ENCODE assay signal across 32 mouse cellular contexts in the genomic region with DNA sequence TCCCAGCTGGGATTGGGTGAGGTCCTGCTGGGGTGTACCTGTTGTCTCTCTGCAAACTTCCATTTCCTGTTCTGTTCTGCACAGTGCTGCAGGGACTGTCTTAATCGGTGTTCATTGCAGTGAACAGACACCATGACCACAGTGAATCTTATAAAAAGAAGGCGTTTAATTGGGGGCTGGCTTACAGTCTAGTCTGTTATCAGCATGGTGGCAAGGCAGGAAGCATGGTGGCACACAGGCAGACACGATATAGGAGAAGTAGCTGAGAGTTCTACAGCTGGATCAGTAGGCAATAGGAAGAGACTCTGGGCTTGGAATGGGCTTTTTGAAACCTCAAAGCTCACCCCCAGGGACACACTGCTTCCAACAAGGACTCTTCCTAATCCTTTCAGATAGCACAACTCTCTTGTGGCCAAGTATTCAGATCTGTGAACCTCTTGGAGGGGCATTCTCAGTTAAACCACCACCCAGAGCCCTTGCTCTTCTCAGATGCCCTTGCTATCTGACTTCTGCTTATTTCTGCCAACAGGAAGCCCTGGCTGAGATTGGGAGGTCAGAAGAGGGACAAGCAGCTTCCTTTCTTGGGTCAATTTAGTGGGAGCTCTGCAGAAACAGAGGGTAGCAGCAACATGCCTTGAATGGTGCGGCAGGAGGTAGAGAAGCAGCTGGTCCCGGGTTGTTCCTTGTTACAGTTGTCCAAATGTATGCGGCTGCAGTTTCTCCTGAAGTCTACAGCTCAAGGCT. TPM values are rescaled to one million over a fixed set of nuclear protein-coding genes. Genes with fewer than 3 reads are reported as not detected.
A peak's percentile ranks its signal among the peaks of the same experiment; 100 is the strongest.
DNase-seq lines count a peak whose midpoint lies in the region; ATAC-seq and TF ChIP-seq lines count a peak whose summit lies in the region.
"Had no signal": no experiment of that assay in that cellular context is flagged by ENCODE, and none has a peak within 500 bp of the region (broad histone marks: within the 10 kb centered on the region; RNA-seq: fewer than 3 reads in every experiment).

No protein-coding gene starts in this region.

- H3K9ac ChIP-seq in MEL (ENCODE audit: control insufficient read depth, low read depth, low read length, poor library complexity, severe bottlenecking) = no peak overlapping the region
- H3K9ac ChIP-seq in liver, embryonic 11.5 days (ENCODE audit: low read depth, low read length) = no peak overlapping the region
- H3K9ac ChIP-seq: embryonic facial prominence, embryonic 13.5 days; forebrain, embryonic 12.5 days; forebrain, embryonic 15.5 days; heart, embryonic 12.5 days; heart, embryonic 15.5 days; hindbrain, embryonic 12.5 days; hindbrain, embryonic 15.5 days had no signal

- WGBS in macrophage (ENCODE audit: missing documents) = 3% methylated on average over 6 of the region's 6 CpGs
- WGBS in liver, embryonic 11.5 days = 67% methylated on average over 6 of the region's 6 CpGs

- no peaks in the 10 kb centered on the region for H3K4me1 ChIP-seq in MEL (ENCODE audit: control insufficient read depth in 1 of 2, insufficient read depth in 2 of 2, low read length in 2 of 2)
- H3K4me1 ChIP-seq in liver, embryonic 11.5 days (replicated peaks; ENCODE audit: control insufficient read depth, insufficient read depth, low read length) = no peaks in the 10 kb centered on the region
- H3K4me1 ChIP-seq: embryonic facial prominence, embryonic 10.5 days; embryonic facial prominence, embryonic 13.5 days; forebrain, embryonic 12.5 days; forebrain, embryonic 15.5 days; heart, embryonic 15.5 days; hindbrain, embryonic 12.5 days; hindbrain, embryonic 15.5 days had no signal

- DNase-seq in MEL (ENCODE audit: low read depth, low spot score) (peak; percentile 23), MEL-GATA-1-ER (ENCODE audit: extremely low read depth, low read depth) (peak; percentile 21)
- DNase-seq in gastrocnemius, adult 8-10 months (ENCODE audit: low spot score in 2 of 2) = no peak
- DNase-seq in cerebellum, adult 11-12 months = no peak
- DNase-seq in liver, embryonic 11.5 days (ENCODE audit: low spot score) = no peak
- DNase-seq in urinary bladder, postnatal 14 days (ENCODE audit: low spot score) = no peak
- DNase-seq: adrenal gland, postnatal 10 days; adrenal gland, postnatal 36 days; cerebellum, adult 18-20 months; cerebellum, adult 9-10 months; cerebellum, postnatal 14 days; gastrocnemius, postnatal 10 days; gastrocnemius, postnatal 36 days; heart, postnatal 10 days; heart, postnatal 36 days had no signal

- no peak for TF ChIP-seq POLR2A in MEL (IDR thresholded peaks at IDR 0.05; ENCODE audit: control insufficient read depth in 1 of 2, insufficient read depth in 1 of 2, low read depth in 1 of 2, low read length in 2 of 2, poor library complexity in 1 of 2)

- TF ChIP-seq RAD21 in MEL (IDR thresholded peaks at IDR 0.05; ENCODE audit: low read depth, low read length) = no peak

- no peaks in the 10 kb centered on the region for H3K9me3 ChIP-seq in MEL (replicated peaks; ENCODE audit: insufficient read depth, low read length)
- H3K9me3 ChIP-seq in liver, embryonic 11.5 days (ENCODE audit: control insufficient read depth, low read length) = no peaks in the 10 kb centered on the region
- H3K9me3 ChIP-seq: embryonic facial prominence, embryonic 10.5 days; embryonic facial prominence, embryonic 13.5 days; forebrain, embryonic 12.5 days; forebrain, embryonic 15.5 days; heart, embryonic 15.5 days; hindbrain, embryonic 12.5 days; hindbrain, embryonic 15.5 days had no signal

- H3K79me2 ChIP-seq in MEL (ENCODE audit: control insufficient read depth, insufficient read depth, low read length, poor library complexity) = no peaks in the 10 kb centered on the region
- H3K79me2 ChIP-seq in macrophage (ENCODE audit: inconsistent target) = no peaks in the 10 kb centered on the region

- no peak for TF ChIP-seq EP300 in MEL (IDR thresholded peaks at IDR 0.05; ENCODE audit: low read depth in 1 of 2, low read length in 2 of 2)

- peak; percentile 89 for ATAC-seq in common myeloid progenitor, adult 5-6 weeks (replicated peaks; ENCODE audit: low read depth, poor library complexity, severe bottlenecking)
- no peak for ATAC-seq in liver, embryonic 11.5 days (replicated peaks; ENCODE audit: low FRiP score)
- ATAC-seq: CD4-positive, CD25-positive, alpha-beta regulatory T cell, adult 4 months; forebrain, embryonic 15.5 days; Patski had no signal

- H3K4me2 ChIP-seq in liver, embryonic 11.5 days = no peak overlapping the region
- H3K4me2 ChIP-seq: embryonic facial prominence, embryonic 13.5 days; forebrain, embryonic 12.5 days; forebrain, embryonic 15.5 days; heart, embryonic 12.5 days; heart, embryonic 15.5 days; hindbrain, embryonic 12.5 days; hindbrain, embryonic 15.5 days had no signal

- no peaks in the 10 kb centered on the region for H3K27me3 ChIP-seq in MEL (ENCODE audit: control insufficient read depth in 1 of 2, insufficient read depth in 2 of 2, low read length in 2 of 2)
- no peaks in the 10 kb centered on the region for H3K27me3 ChIP-seq in liver, embryonic 11.5 days (replicated peaks; ENCODE audit: control insufficient read depth, insufficient read depth, low read length)
- H3K27me3 ChIP-seq: embryonic facial prominence, embryonic 13.5 days; forebrain, embryonic 12.5 days; forebrain, embryonic 15.5 days; heart, embryonic 12.5 days; heart, embryonic 15.5 days; hindbrain, embryonic 12.5 days; hindbrain, embryonic 15.5 days had no signal

- H3K4me3 ChIP-seq in MEL (ENCODE audit: control insufficient read depth in 1 of 2, insufficient read depth in 1 of 2, low read depth in 2 of 2, low read length in 2 of 2) (no peak overlapping the region), macrophage (ENCODE audit: inconsistent target) (no peak overlapping the region)
- H3K4me3 ChIP-seq in liver, embryonic 11.5 days (ENCODE audit: low read depth, low read length) = no peak overlapping the region
- H3K4me3 ChIP-seq: embryonic facial prominence, embryonic 10.5 days; embryonic facial prominence, embryonic 13.5 days; erythroblast, embryonic 14.5 days; forebrain, embryonic 12.5 days; forebrain, embryonic 15.5 days; heart, embryonic 12.5 days; heart, embryonic 15.5 days; hindbrain, embryonic 12.5 days; hindbrain, embryonic 15.5 days had no signal

- no peak for TF ChIP-seq CTCF in MEL (IDR thresholded peaks at IDR 0.05 in 2 of 3, conservative IDR thresholded peaks at IDR 0.05 in 1 of 3; ENCODE audit: control insufficient read depth in 1 of 3, insufficient read depth in 1 of 3, low read depth in 2 of 3, low read length in 3 of 3, poor library complexity in 1 of 3, severe bottlenecking in 1 of 3)

- no peaks in the 10 kb centered on the region for H3K36me3 ChIP-seq in MEL (ENCODE audit: control insufficient read depth in 1 of 2, insufficient read depth in 2 of 2, low read length in 2 of 2)
- H3K36me3 ChIP-seq in macrophage (ENCODE audit: inconsistent target) = no peaks in the 10 kb centered on the region
- H3K36me3 ChIP-seq in liver, embryonic 11.5 days (ENCODE audit: control insufficient read depth, insufficient read depth, low read length) = no peaks in the 10 kb centered on the region
- H3K36me3 ChIP-seq: embryonic facial prominence, embryonic 10.5 days; embryonic facial prominence, embryonic 13.5 days; forebrain, embryonic 12.5 days; forebrain, embryonic 15.5 days; heart, embryonic 12.5 days; heart, embryonic 15.5 days; hindbrain, embryonic 12.5 days; hindbrain, embryonic 15.5 days had no signal

- no peak overlapping the region for H3K27ac ChIP-seq in MEL (ENCODE audit: control insufficient read depth, low read depth, low read length)
- H3K27ac ChIP-seq in macrophage = peak overlapping the region; percentile 40
- no peak overlapping the region for H3K27ac ChIP-seq in liver, embryonic 11.5 days (ENCODE audit: low read depth, low read length)
- H3K27ac ChIP-seq: embryonic facial prominence, embryonic 10.5 days; embryonic facial prominence, embryonic 13.5 days; forebrain, embryonic 12.5 days; forebrain, embryonic 15.5 days; heart, embryonic 15.5 days; hindbrain, embryonic 12.5 days; hindbrain, embryonic 15.5 days had no signal

RNA-seq across cellular contexts. Expression of gene Zap70, which starts 7.5 kb away (rescaled TPM):
- total RNA-seq in MEL (2012; rRNA removed) = not detected in 2 replicates
- polyA plus RNA-seq in MEL (2012; ENCODE audit: insufficient read depth in 1 of 2, insufficient read length in 2 of 2, low read depth in 1 of 2, low replicate concordance in 2 of 2, missing spikeins in 1 of 2) = not detected
- total RNA-seq in common myeloid progenitor, adult 5-6 weeks (2017) = 1.0 TPM in 1 of 2 replicates, not detected in the other
- total RNA-seq in macrophage (2018; cell fraction: chromatin; rRNA removed) = 1 to 10 TPM in 6 of 26 experiments, under 1 TPM in 6, not detected in 14; 0.29 to 1.8 (median 0.94) TPM
- total RNA-seq in macrophage (2018; cell fraction: cytosol; rRNA removed) = under 1 TPM in 2 of 26 experiments, not detected in 24; 0.07 to 0.12 TPM
- 1 to 10 TPM in 2 of 26 experiments, under 1 TPM in 6, not detected in 18; 0.35 to 1.3 (median 0.88) TPM for total RNA-seq in macrophage (2018; cell fraction: nucleus; rRNA removed)
- not detected in 3 replicates for polyA plus RNA-seq in macrophage (2018)
- under 1 TPM in 2 of 4 experiments, not detected in 2; 0.27 to 0.31 TPM for total RNA-seq in gastrocnemius, adult 8-10 months (2022)
- 0.16 and 0.19 TPM in 2 replicates for polyA plus RNA-seq in liver, embryonic 11.5 days (2014; fragmentation: Nextera tagmentation; extraction: Ambion mirVana)
- polyA plus RNA-seq: C2C12; erythroblast, embryonic 14.5 days had no signal

RNA-seq across cellular contexts. Expression of gene Actr1b, which starts 39.9 kb away (rescaled TPM):
- total RNA-seq in MEL (2012; rRNA removed) = 71.0 and 86.1 TPM in 2 replicates
- polyA plus RNA-seq in MEL (2012; ENCODE audit: insufficient read depth in 1 of 2, insufficient read length in 2 of 2, low read depth in 1 of 2, low replicate concordance in 2 of 2, missing spikeins in 1 of 2) = 100 to 1,000 TPM in 1 of 2 experiments, not detected in 1; 106 TPM
- total RNA-seq in common myeloid progenitor, adult 5-6 weeks (2017) = 40.1 and 42.2 TPM in 2 replicates
- total RNA-seq in macrophage (2018; cell fraction: chromatin; rRNA removed) = 100 to 1,000 TPM in 13 of 26 experiments, 10 to 100 TPM in 13; 50.2 to 276 (median 92.4) TPM
- 10 to 100 TPM; 19.3 to 65.5 (median 35.3) TPM for total RNA-seq in macrophage (2018; cell fraction: cytosol; rRNA removed)
- 100 to 1,000 TPM in 11 of 26 experiments, 10 to 100 TPM in 15; 27.8 to 176 (median 73.1) TPM for total RNA-seq in macrophage (2018; cell fraction: nucleus; rRNA removed)
- polyA plus RNA-seq in macrophage (2018) = 43.0 to 46.2 TPM (median 44.1 TPM) in 3 replicates
- total RNA-seq in gastrocnemius, adult 8-10 months (2022) = 100 to 1,000 TPM; 141 to 162 (median 147) TPM
- 74.1 and 81.0 TPM in 2 replicates for polyA plus RNA-seq in liver, embryonic 11.5 days (2014; fragmentation: Nextera tagmentation; extraction: Ambion mirVana)

RNA-seq across cellular contexts. Expression of gene 4933424G06Rik, which starts 44.2 kb away (rescaled TPM):
- not detected in 2 replicates for total RNA-seq in MEL (2012; rRNA removed)
- polyA plus RNA-seq in MEL (2012; ENCODE audit: insufficient read depth in 1 of 2, insufficient read length in 2 of 2, low read depth in 1 of 2, low replicate concordance in 2 of 2, missing spikeins in 1 of 2) = not detected
- not detected in 2 replicates for total RNA-seq in common myeloid progenitor, adult 5-6 weeks (2017)
- 10 to 100 TPM in 2 of 26 experiments, 1 to 10 TPM in 11, under 1 TPM in 1, not detected in 12; 0.92 to 14.1 (median 4.0) TPM for total RNA-seq in macrophage (2018; cell fraction: chromatin; rRNA removed)
- under 1 TPM in 11 of 26 experiments, not detected in 15; 0.09 to 0.43 (median 0.23) TPM for total RNA-seq in macrophage (2018; cell fraction: cytosol; rRNA removed)
- total RNA-seq in macrophage (2018; cell fraction: nucleus; rRNA removed) = 1 to 10 TPM in 12 of 26 experiments, under 1 TPM in 1, not detected in 13; 0.89 to 9.8 (median 4.0) TPM
- not detected in 3 replicates for polyA plus RNA-seq in macrophage (2018)
- total RNA-seq in gastrocnemius, adult 8-10 months (2022) = under 1 TPM in 3 of 4 experiments, not detected in 1; 0.65 to 0.75 (median 0.70) TPM
- not detected in 2 replicates for polyA plus RNA-seq in liver, embryonic 11.5 days (2014; fragmentation: Nextera tagmentation; extraction: Ambion mirVana)
- total RNA-seq: adrenal gland, adult 18-20 months; adrenal gland, postnatal 10 days; adrenal gland, postnatal 36 days; gastrocnemius, postnatal 10 days; heart, adult 18-20 months; heart, postnatal 10 days; heart, postnatal 36 days had no signal
- polyA plus RNA-seq: CD4-positive, CD25-positive, alpha-beta regulatory T cell, adult 4 months; embryonic facial prominence, embryonic 10.5 days; erythroblast, embryonic 14.5 days; heart, embryonic 12.5 days; hindbrain, embryonic 12.5 days; intestine, embryonic 14.5 days had no signal

Comparison
In these comparisons a context has a peak if more than half of its experiments do, and no peak if none do; other contexts are left out.
1. DNase-seq: peak in MEL (single experiment) and MEL-GATA-1-ER (single experiment); none in gastrocnemius, adult 8-10 months (0 of 2), cerebellum, adult 11-12 months (single experiment), liver, embryonic 11.5 days (single experiment) and urinary bladder, postnatal 14 days (single experiment).